Mouse (Mus musculus): Measurements from ENCODE around the gene Stard7. TPM values are rescaled to one million over a fixed set of nuclear protein-coding genes. Genes with fewer than 3 reads are reported as not detected.

Gene Stard7
- polyA plus RNA-seq, 1 experiment from 2014 or later: 78.5 TPM

DNA sequence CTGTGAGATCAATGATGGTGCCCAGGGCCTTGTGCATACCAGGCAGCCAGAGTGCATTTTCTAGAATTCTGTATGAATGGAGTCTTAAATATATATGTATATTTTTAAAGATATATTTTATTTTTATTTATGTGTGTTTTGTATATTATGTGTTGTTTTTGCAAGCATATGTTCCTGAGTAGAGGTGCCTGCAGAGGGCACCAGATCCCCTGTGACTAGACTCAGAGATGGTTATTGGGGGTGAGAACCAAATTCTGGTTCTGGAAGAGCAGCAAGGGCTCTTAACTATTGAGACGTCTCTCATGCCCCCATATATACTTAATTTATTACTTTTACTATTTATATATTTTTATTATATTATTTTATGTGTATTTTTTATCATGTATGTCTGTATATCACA is 41.2 kb downstream of the Stard7 start:
- no peaks in the 10 kb centered on the region for H3K27me3 ChIP-seq (replicated peaks)
- H3K4me3 ChIP-seq: no peak overlapping the region
- H3K9me3 ChIP-seq (replicated peaks): no peaks in the 10 kb centered on the region
- WGBS (ENCODE audit: insufficient replicate concordance): 60% methylated on average over 1 of the region's 1 CpGs
- H3K4me2 ChIP-seq: no peak overlapping the region
- peaks cover 16% of the 10 kb centered on the region for H3K4me1 ChIP-seq
- H3K36me3 ChIP-seq: no peaks in the 10 kb centered on the region
- H3K27ac ChIP-seq: no peak overlapping the region
- no peak for ATAC-seq
- H3K9ac ChIP-seq: no peak overlapping the region

DNA sequence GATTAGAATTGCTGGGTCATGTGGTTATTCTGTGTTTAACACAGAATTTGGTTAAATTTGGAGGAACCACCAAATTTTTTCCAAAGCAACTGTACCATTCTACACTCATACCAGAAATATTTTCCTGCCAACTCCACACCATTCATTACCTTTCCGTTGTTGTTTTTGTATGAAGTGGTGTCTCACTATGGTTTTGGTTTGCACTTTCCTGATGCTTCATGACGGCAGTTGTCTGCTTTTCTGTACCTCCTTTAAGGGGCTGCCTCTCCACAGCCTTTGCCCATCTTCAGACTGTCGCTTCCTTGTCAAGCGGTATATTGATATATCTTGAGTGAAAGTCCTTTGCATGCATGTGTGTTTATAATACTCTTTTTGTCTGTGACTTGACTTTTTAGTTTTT is 42.8 kb downstream of the Stard7 start:
- Histone ChIP-seq H3K9me3 (replicated peaks) (no peaks in the 10 kb centered on the region), H3K4me3 (no peak overlapping the region), H3K4me1 (peaks cover 10% of the 10 kb centered on the region), H3K27ac (no peak overlapping the region), H3K27me3 (replicated peaks) (no peaks in the 10 kb centered on the region), H3K9ac (no peak overlapping the region), H3K4me2 (no peak overlapping the region), H3K36me3 (no peaks in the 10 kb centered on the region)
- no peak for ATAC-seq
- 83% methylated on average over 4 of the region's 4 CpGs for WGBS (ENCODE audit: insufficient replicate concordance)

- WGBS (ENCODE audit: insufficient replicate concordance): 48% methylated on average over 4 of the region's 4 CpGs
- no peak; the same call in 1 of the 2 replicates for ATAC-seq
- Histone ChIP-seq H3K27me3 (replicated peaks) (no peaks in the 10 kb centered on the region), H3K4me1 (peaks cover 10% of the 10 kb centered on the region), H3K9me3 (replicated peaks) (no peaks in the 10 kb centered on the region), H3K4me2 (no peak overlapping the region), H3K27ac (no peak overlapping the region), H3K4me3 (no peak overlapping the region), H3K9ac (no peak overlapping the region), H3K36me3 (no peaks in the 10 kb centered on the region)
Measured at GRCm38 (mm10) chr2:127313878-127314277, 43.9 kb downstream of the Stard7 start.

- 29% methylated on average over 6 of the region's 6 CpGs for WGBS (ENCODE audit: insufficient replicate concordance)
- peak overlapping the region; percentile 40; the same call in 1 of the 2 replicates for H3K27ac ChIP-seq
- ATAC-seq: peak; percentile 57; the same call in 1 of the 2 replicates
Measured at GRCm38 (mm10) chr2:127314467-127315154, 44.6 kb downstream of the Stard7 start.

DNA sequence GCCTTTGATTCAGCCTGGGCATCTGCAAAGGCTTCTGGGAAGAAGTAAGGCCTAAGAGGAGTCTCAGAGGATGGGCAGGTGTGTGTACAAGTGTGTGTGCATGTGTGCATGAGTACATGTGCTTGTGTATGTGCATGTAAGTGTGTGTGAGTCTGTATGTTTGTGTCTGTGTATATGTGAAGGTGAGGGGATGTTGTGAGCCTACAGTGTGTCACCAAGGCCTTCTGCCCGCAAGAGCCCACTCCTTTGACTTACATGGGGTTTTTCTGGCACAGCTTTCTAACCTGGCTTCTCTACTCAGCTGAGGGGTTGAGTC is 45.1 kb downstream of the Stard7 start:
- no peaks in the 10 kb centered on the region for H3K9me3 ChIP-seq (replicated peaks)
- no peak overlapping the region for H3K4me2 ChIP-seq
- ATAC-seq: no peak
- no peak overlapping the region for H3K4me3 ChIP-seq
- no peaks in the 10 kb centered on the region for H3K27me3 ChIP-seq (replicated peaks)
- H3K36me3 ChIP-seq: no peaks in the 10 kb centered on the region
- no peak overlapping the region for H3K9ac ChIP-seq
- H3K27ac ChIP-seq: no peak overlapping the region
- 83% methylated on average over 1 of the region's 1 CpGs for whole genome bisulfite sequencing (ENCODE audit: insufficient replicate concordance)
- peaks cover 10% of the 10 kb centered on the region for H3K4me1 ChIP-seq

More at GRCm38 (mm10) chr2:127314467-127315154, 44.6 kb downstream of the Stard7 start:
- peaks cover 10% of the 10 kb centered on the region for H3K4me1 ChIP-seq
- H3K27me3 ChIP-seq (replicated peaks): no peaks in the 10 kb centered on the region
- H3K4me3 ChIP-seq: no peak overlapping the region
- H3K9ac ChIP-seq: no peak overlapping the region
- no peaks in the 10 kb centered on the region for H3K36me3 ChIP-seq
- no peak overlapping the region for H3K4me2 ChIP-seq
- no peaks in the 10 kb centered on the region for H3K9me3 ChIP-seq (replicated peaks)

DNA sequence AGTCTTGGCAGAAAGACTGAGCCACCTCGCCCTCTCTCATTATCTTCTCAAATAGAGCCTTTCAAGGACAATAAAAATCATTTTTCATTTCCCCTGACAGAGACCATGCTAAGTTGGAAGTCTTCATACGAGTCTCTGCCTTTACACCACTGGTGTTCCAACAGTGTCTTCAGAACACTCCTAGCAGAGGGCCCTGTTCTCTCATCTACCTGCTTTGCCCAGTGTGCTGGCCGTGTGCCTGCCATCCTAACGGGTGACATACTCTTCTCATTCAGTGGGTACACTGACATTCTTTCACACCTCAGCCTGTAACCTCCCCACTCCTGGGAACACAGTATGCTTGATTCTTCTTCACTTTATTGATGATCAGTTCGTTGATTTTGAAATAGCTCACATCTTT is 46.4 kb downstream of the Stard7 start:
- 62% methylated on average over 5 of the region's 5 CpGs for WGBS (ENCODE audit: insufficient replicate concordance)

GRCm38 (mm10) chr2:127318136-127318535 is 48.1 kb downstream of the Stard7 start:
- no peak overlapping the region for H3K27ac ChIP-seq
- no peak for ATAC-seq
- no peak overlapping the region for H3K4me2 ChIP-seq
- H3K4me3 ChIP-seq: no peak overlapping the region
- 63% methylated on average over 4 of the region's 4 CpGs for WGBS (ENCODE audit: insufficient replicate concordance)
- peaks cover 11% of the 10 kb centered on the region for H3K4me1 ChIP-seq
- no peak overlapping the region for H3K9ac ChIP-seq
- no peaks in the 10 kb centered on the region for H3K27me3 ChIP-seq (replicated peaks)
- no peaks in the 10 kb centered on the region for H3K9me3 ChIP-seq (replicated peaks)
- no peaks in the 10 kb centered on the region for H3K36me3 ChIP-seq

More for the DNA sequence above, 46.4 kb downstream of the Stard7 start:
- Histone ChIP-seq H3K9ac (no peak overlapping the region), H3K36me3 (no peaks in the 10 kb centered on the region), H3K4me1 (peaks cover 10% of the 10 kb centered on the region), H3K4me2 (no peak overlapping the region), H3K27me3 (replicated peaks) (no peaks in the 10 kb centered on the region), H3K27ac (no peak overlapping the region), H3K9me3 (replicated peaks) (no peaks in the 10 kb centered on the region), H3K4me3 (no peak overlapping the region)
- ATAC-seq: no peak

DNA sequence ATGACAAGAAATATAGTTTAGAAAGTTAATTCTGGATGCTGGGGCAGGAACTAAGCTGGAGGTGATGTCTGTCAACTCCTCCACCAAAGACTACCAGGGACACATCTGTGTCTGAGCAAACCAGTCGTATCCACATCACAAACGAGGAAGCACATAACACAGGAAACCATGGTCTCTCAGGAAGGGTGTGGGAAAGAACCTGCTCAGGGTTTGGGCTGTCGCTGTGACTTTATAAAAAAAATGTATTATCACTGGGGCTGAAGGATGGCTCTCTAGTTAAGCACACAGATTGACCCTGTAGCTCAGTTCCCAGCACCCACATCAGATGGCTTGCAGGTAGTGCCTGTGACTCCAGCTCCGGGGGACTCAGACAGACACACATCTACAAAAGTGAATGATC is 49.1 kb downstream of the Stard7 start:
- H3K27me3 ChIP-seq (replicated peaks): no peaks in the 10 kb centered on the region
- no peaks in the 10 kb centered on the region for H3K9me3 ChIP-seq (replicated peaks)
- no peak overlapping the region for H3K27ac ChIP-seq
- no peak for ATAC-seq
- 32% methylated on average over 4 of the region's 4 CpGs for WGBS (ENCODE audit: insufficient replicate concordance)
- H3K4me3 ChIP-seq: no peak overlapping the region
- H3K4me1 ChIP-seq: peaks cover 17% of the 10 kb centered on the region
- no peak overlapping the region for H3K9ac ChIP-seq
- H3K4me2 ChIP-seq: no peak overlapping the region
- H3K36me3 ChIP-seq: no peaks in the 10 kb centered on the region

DNA sequence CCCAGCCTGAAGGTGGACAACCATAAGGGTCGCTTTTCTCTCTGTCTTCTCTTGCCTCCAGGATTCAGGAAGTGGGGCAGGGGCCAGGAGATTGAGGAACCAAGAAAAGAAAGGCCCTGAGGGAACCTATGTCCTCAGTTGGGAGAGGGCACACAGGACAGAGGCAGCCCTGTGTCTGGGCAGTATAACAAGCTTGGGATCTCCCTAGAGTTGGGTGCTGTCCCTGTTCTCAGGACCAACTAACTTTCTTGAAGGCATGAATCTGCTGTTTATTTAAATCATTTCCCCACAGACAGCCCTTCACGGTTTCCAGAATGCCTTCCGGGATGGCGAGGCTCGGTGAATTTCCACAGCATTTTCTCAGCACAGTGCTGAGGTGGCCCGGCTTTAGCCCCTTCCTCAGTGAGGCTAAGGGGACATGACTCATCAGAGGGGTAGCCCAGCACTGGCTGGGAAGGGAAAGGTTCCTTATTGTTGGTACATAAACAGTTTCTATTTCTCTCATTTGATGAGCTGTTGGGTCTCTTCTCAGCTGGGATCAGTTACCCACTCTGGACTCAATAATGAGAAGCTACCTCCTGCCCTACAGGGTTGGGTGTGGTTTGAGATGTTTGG is 52.8 kb downstream of the Stard7 start:
- H3K9ac ChIP-seq: no peak overlapping the region
- H3K4me2 ChIP-seq: no peak overlapping the region
- no peak for ATAC-seq
- peaks cover 15% of the 10 kb centered on the region for H3K4me1 ChIP-seq
- no peaks in the 10 kb centered on the region for H3K9me3 ChIP-seq (replicated peaks)
- no peaks in the 10 kb centered on the region for H3K36me3 ChIP-seq
- no peak overlapping the region for H3K27ac ChIP-seq
- no peak overlapping the region for H3K4me3 ChIP-seq
- WGBS (ENCODE audit: insufficient replicate concordance): 54% methylated on average over 6 of the region's 6 CpGs
- no peaks in the 10 kb centered on the region for H3K27me3 ChIP-seq (replicated peaks)

DNA sequence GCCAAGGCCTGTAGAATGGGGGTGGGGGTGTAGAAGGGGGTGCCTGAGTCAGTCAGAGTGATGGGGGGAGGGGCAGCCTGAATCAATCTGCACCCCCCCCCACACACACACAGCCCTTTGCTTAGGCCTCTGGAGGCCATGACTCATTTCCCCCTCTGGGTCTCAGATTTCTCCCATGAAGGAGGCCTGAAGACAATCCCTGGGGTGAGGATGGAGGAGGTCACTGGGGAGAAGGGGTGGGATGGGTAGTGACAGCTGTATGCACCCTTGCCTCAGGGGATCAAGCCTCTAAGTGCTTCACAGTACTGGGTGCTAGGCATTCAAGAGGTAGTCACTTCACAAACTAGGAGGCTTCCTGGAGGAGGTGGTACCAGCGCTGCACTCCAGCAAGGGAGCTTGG is 53.6 kb downstream of the Stard7 start:
- no peaks in the 10 kb centered on the region for H3K36me3 ChIP-seq
- no peak overlapping the region for H3K4me2 ChIP-seq
- H3K4me1 ChIP-seq: peaks cover 22% of the 10 kb centered on the region
- no peak overlapping the region for H3K4me3 ChIP-seq
- 64% methylated on average over 1 of the region's 1 CpGs for WGBS (ENCODE audit: insufficient replicate concordance)
- ATAC-seq: no peak
- H3K9ac ChIP-seq: no peak overlapping the region
- no peak overlapping the region for H3K27ac ChIP-seq
- no peaks in the 10 kb centered on the region for H3K9me3 ChIP-seq (replicated peaks)
- no peaks in the 10 kb centered on the region for H3K27me3 ChIP-seq (replicated peaks)

DNA sequence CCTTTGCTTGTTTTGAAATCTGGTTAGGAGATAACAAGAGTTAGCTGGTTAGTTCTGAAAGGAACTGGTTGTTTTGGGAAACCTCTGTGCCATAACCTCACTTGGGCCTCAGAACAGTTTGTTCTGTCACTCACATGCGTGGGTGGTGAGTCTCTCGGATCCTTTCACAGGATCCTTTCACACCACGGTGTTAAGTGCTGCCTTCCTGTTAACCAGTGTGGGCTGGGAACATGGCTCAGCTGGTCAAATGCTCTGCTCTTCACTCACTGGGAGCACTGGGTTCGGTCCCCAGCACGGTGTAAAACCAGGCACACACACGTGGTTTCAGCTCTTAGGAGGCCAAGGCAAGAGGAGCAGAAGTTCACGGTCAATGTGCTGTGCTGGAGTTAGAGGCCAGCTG is 54.4 kb downstream of the Stard7 start:
- 31% methylated on average over 7 of the region's 7 CpGs for WGBS (ENCODE audit: insufficient replicate concordance)
- H3K36me3 ChIP-seq: no peaks in the 10 kb centered on the region
- no peak overlapping the region for H3K27ac ChIP-seq
- ATAC-seq: no peak
- H3K4me3 ChIP-seq: no peak overlapping the region
- no peak overlapping the region for H3K9ac ChIP-seq
- no peak overlapping the region for H3K4me2 ChIP-seq
- H3K4me1 ChIP-seq: peaks cover 30% of the 10 kb centered on the region
- H3K27me3 ChIP-seq (replicated peaks): no peaks in the 10 kb centered on the region
- no peaks in the 10 kb centered on the region for H3K9me3 ChIP-seq (replicated peaks)

DNA sequence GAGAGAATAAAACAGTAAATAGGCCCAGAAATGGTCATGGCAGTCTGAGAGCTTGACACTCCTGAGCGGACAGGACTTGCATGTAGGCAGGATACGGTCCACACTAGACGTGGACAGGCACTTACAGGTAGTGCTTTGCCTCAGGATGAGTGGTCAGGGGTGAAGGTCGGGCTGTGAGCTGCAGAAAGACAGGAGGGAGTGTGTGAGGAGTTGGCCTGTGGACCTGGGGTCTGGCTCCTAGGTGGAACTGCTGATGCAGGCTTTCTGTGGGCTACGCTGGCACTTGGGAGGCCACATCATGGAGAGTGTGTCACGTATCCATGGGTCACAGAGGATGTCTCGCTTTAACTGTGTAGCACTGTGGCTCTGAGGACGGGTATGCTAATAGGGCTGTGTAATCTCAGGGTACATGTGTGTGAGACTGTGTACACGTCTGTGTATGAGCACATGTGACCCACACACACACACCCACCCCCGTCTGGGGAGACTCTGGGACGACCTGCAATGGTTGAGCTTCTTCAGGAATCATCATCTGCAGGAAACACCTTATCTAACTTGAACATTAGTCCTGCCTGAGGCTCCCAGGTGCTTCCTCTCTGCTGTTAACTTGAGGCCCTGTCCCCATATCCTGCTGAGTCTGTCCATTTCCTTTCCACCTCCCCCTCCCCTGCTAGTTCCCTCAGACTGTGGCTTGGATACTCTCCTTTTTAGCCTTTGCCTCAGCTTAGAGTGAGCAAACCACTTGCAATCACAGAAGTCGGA is 58.3 kb downstream of the Stard7 start:
- H3K27ac ChIP-seq: peak overlapping the region; percentile 61
- H3K4me1 ChIP-seq: peaks cover 36% of the 10 kb centered on the region
- 29% methylated on average over 12 of the region's 12 CpGs for WGBS (ENCODE audit: insufficient replicate concordance)
- H3K4me2 ChIP-seq: peak overlapping the region; percentile 23; the same call in 1 of the 2 replicates
- peak; percentile 70 for ATAC-seq
- no peaks in the 10 kb centered on the region for H3K36me3 ChIP-seq
- no peaks in the 10 kb centered on the region for H3K9me3 ChIP-seq (replicated peaks)
- peaks cover 7% of the 10 kb centered on the region; the same call in 1 of the 2 replicates for H3K27me3 ChIP-seq (replicated peaks)
- no peak overlapping the region for H3K4me3 ChIP-seq
- H3K9ac ChIP-seq: 0 out of 2 replicates have a peak overlapping the region, but pooled peaks have one; percentile 4

All from liver, embryonic 12.5 days (tissue).